Mouse (Mus musculus) MEL (cell line): ENCODE data around the gene Cmss1. TPM values are rescaled to one million over a fixed set of nuclear protein-coding genes. Genes with fewer than 3 reads are reported as not detected.

ENCODE experiments used
- DNase-seq: peaks from one replicate; pipeline ENCODE4 v3.0.0; 2011; ENCODE audit warnings: low read depth, low spot score
- H3K27ac ChIP-seq: 2 replicates; pipeline ENCODE4 v1.5.1; 2012; ENCODE audit warnings: low read depth, mild to moderate bottlenecking, control low read depth, low read length, moderate library complexity; ENCODE audit not compliant: control insufficient read depth
- H3K27me3 ChIP-seq, 2 experiments: fragments of 150-350 bp in 1 of 2; sonication (generic) in 1 of 2; 2 replicates each; pipeline ENCODE4 v1.6.1; 2012; ENCODE audit warnings: low read length in 2 of 2, mild to moderate bottlenecking in 2 of 2, improper control_type of control experiment in 1 of 2, moderate library complexity in 1 of 2; ENCODE audit not compliant: insufficient read depth in 2 of 2, control insufficient read depth in 1 of 2
- H3K36me3 ChIP-seq, 2 experiments: 2 replicates each; pipeline ENCODE4 v1.6.1; 2012 to 2014; ENCODE audit warnings: low read length in 2 of 2, improper control_type of control experiment in 1 of 2, inconsistent platforms in 1 of 2, mild to moderate bottlenecking in 1 of 2; ENCODE audit not compliant: insufficient read depth in 2 of 2, control insufficient read depth in 1 of 2
- H3K4me1 ChIP-seq, 2 experiments: fragments of 150-350 bp in 1 of 2; sonication (generic) in 1 of 2; 2 replicates each; pipeline ENCODE4 v1.6.1; 2012; ENCODE audit warnings: low read length in 2 of 2, improper control_type of control experiment in 1 of 2, mild to moderate bottlenecking in 1 of 2; ENCODE audit not compliant: insufficient read depth in 2 of 2, control insufficient read depth in 1 of 2
- H3K4me3 ChIP-seq, 2 experiments: fragments of 150-350 bp in 1 of 2; sonication (generic) in 1 of 2; 2 replicates each; pipeline ENCODE4 v1.5.1; 2012; ENCODE audit warnings: low read depth in 2 of 2, low read length in 2 of 2, mild to moderate bottlenecking in 2 of 2, moderate library complexity in 2 of 2, control low read depth in 1 of 2, improper control_type of control experiment in 1 of 2; ENCODE audit not compliant: control insufficient read depth in 1 of 2, insufficient read depth in 1 of 2
- H3K79me2 ChIP-seq: 2 replicates; pipeline ENCODE4 v1.6.1; 2012; ENCODE audit warnings: mild to moderate bottlenecking, low read length, moderate library complexity; ENCODE audit not compliant: control insufficient read depth, poor library complexity, insufficient read depth
- H3K9ac ChIP-seq: 2 replicates; pipeline ENCODE4 v1.6.1; 2012; ENCODE audit warnings: low read depth, mild to moderate bottlenecking, control low read depth, low read length, moderate library complexity; ENCODE audit not compliant: control insufficient read depth, poor library complexity, severe bottlenecking
- H3K9me3 ChIP-seq: fragments of 150-350 bp; sonication (generic); replicated peaks from 2 replicates; pipeline ENCODE4 v1.6.1; 2012; ENCODE audit warnings: mild to moderate bottlenecking, low read length, improper control_type of control experiment, moderate library complexity; ENCODE audit not compliant: insufficient read depth
- BHLHE40 ChIP-seq: IDR thresholded peaks from 2 replicates; pipeline ENCODE4 v1.6.1; 2012; ENCODE audit warnings: low read depth, mild to moderate bottlenecking, inconsistent platforms, low read length, improper control_type of control experiment, borderline replicate concordance
- CHD1 ChIP-seq: IDR thresholded peaks from 2 replicates; pipeline ENCODE4 v1.6.1; 2012; ENCODE audit warnings: low read depth, mild to moderate bottlenecking, inconsistent platforms, low read length, improper control_type of control experiment
- CTCF ChIP-seq, 3 experiments: IDR thresholded peaks in 2 of 3; conservative IDR thresholded peaks in 1 of 3; 2 replicates each; pipeline ENCODE4 v1.5.1; 2011 to 2012; ENCODE audit warnings: low read length in 3 of 3, low read depth in 2 of 3, mild to moderate bottlenecking in 2 of 3, improper control_type of control experiment in 1 of 3, inconsistent platforms in 1 of 3, mixed read lengths in 1 of 3, moderate library complexity in 1 of 3; ENCODE audit not compliant: control insufficient read depth in 1 of 3, insufficient read depth in 1 of 3, poor library complexity in 1 of 3, severe bottlenecking in 1 of 3
- EP300 ChIP-seq, 2 experiments: IDR thresholded peaks; 2 replicates each; pipeline ENCODE4 v1.6.1; 2011; ENCODE audit warnings: improper control_type of control experiment in 2 of 2, low read length in 2 of 2, low read depth in 1 of 2, mild to moderate bottlenecking in 1 of 2
- ETS1 ChIP-seq: IDR thresholded peaks from 2 replicates; pipeline ENCODE4 v1.6.1; 2012; ENCODE audit warnings: low read depth, mild to moderate bottlenecking, inconsistent platforms, low read length, improper control_type of control experiment, moderate library complexity
- GABPA ChIP-seq: IDR thresholded peaks from 2 replicates; pipeline ENCODE4 v1.6.1; 2012; ENCODE audit warnings: low read depth, mild to moderate bottlenecking, inconsistent platforms, low read length, improper control_type of control experiment, moderate library complexity
- GATA1 ChIP-seq: IDR thresholded peaks from 2 replicates; pipeline ENCODE4 v1.6.1; 2011; ENCODE audit warnings: low read depth, low read length, improper control_type of control experiment
- MAFK ChIP-seq: IDR thresholded peaks from 2 replicates; pipeline ENCODE4 v1.6.1; 2011; ENCODE audit warnings: low read depth, mild to moderate bottlenecking, low read length, improper control_type of control experiment, borderline replicate concordance
- MEF2A ChIP-seq: IDR thresholded peaks from 2 replicates; pipeline ENCODE4 v1.6.1; 2014; ENCODE audit warnings: low read depth, mild to moderate bottlenecking, inconsistent platforms, low read length, improper control_type of control experiment; ENCODE audit not compliant: poor library complexity, insufficient replicate concordance, severe bottlenecking; ENCODE audit errors: extremely low read depth
- MXI1 ChIP-seq: IDR thresholded peaks from 2 replicates; pipeline ENCODE4 v1.6.1; 2011; ENCODE audit warnings: mild to moderate bottlenecking, low read depth, low read length, improper control_type of control experiment
- MYC ChIP-seq: IDR thresholded peaks from 2 replicates; pipeline ENCODE4 v1.6.1; 2011; ENCODE audit warnings: low read depth, mild to moderate bottlenecking, low read length, improper control_type of control experiment, moderate library complexity
- POLR2A ChIP-seq, 2 experiments: IDR thresholded peaks; 2 replicates each; pipeline ENCODE4 v1.6.1; 2011 to 2012; ENCODE audit warnings: low read length in 2 of 2, mild to moderate bottlenecking in 2 of 2, control low read depth in 1 of 2, improper control_type of control experiment in 1 of 2, low read depth in 1 of 2, moderate library complexity in 1 of 2; ENCODE audit not compliant: control insufficient read depth in 1 of 2, insufficient read depth in 1 of 2, poor library complexity in 1 of 2
- POLR2AphosphoS2 ChIP-seq: IDR thresholded peaks from 2 replicates; pipeline ENCODE4 v1.6.1; 2011; ENCODE audit warnings: low read length, improper control_type of control experiment
- POLR2AphosphoS5 ChIP-seq: IDR thresholded peaks from 2 replicates; pipeline ENCODE4 v1.6.1; 2012; ENCODE audit warnings: low read depth, borderline replicate concordance, mild to moderate bottlenecking, inconsistent platforms, low read length, moderate library complexity, mixed read lengths
- RAD21 ChIP-seq: IDR thresholded peaks from 2 replicates; pipeline ENCODE4 v1.6.1; 2011; ENCODE audit warnings: mild to moderate bottlenecking, low read depth, low read length, improper control_type of control experiment
- RCOR1 ChIP-seq: IDR thresholded peaks from 2 replicates; pipeline ENCODE4 v1.6.1; 2012; ENCODE audit warnings: low read depth, mild to moderate bottlenecking, inconsistent platforms, low read length, improper control_type of control experiment
- SIN3A ChIP-seq: IDR thresholded peaks from 2 replicates; pipeline ENCODE4 v1.6.1; 2012; ENCODE audit warnings: low read length, improper control_type of control experiment, inconsistent platforms
- TAL1 ChIP-seq: IDR thresholded peaks from 2 replicates; pipeline ENCODE4 v1.6.1; 2012; ENCODE audit warnings: mild to moderate bottlenecking, inconsistent platforms, low read length, moderate library complexity, mixed read lengths
- TCF12 ChIP-seq: IDR thresholded peaks from 2 replicates; pipeline ENCODE4 v1.6.1; 2014; ENCODE audit warnings: low read depth, mild to moderate bottlenecking, inconsistent platforms, low read length, improper control_type of control experiment, moderate library complexity
- UBTF ChIP-seq: IDR thresholded peaks from 2 replicates; pipeline ENCODE4 v1.6.1; 2012; ENCODE audit warnings: low read depth, mild to moderate bottlenecking, inconsistent platforms, low read length, improper control_type of control experiment, moderate library complexity, borderline replicate concordance; ENCODE audit not compliant: insufficient read depth
- USF1 ChIP-seq: IDR thresholded peaks from 2 replicates; pipeline ENCODE4 v1.6.1; 2014; ENCODE audit warnings: low read depth, mild to moderate bottlenecking, inconsistent platforms, low read length, improper control_type of control experiment, moderate library complexity
- USF2 ChIP-seq, 2 experiments: IDR thresholded peaks; 2 replicates each; pipeline ENCODE4 v1.6.1; 2011 to 2012; ENCODE audit warnings: improper control_type of control experiment in 2 of 2, low read length in 2 of 2, borderline replicate concordance in 1 of 2, inconsistent platforms in 1 of 2, low read depth in 1 of 2, mild to moderate bottlenecking in 1 of 2; ENCODE audit not compliant: insufficient read depth in 1 of 2
- ZMIZ1 ChIP-seq: IDR thresholded peaks from 2 replicates; pipeline ENCODE4 v1.6.1; 2012; ENCODE audit warnings: low read depth, mild to moderate bottlenecking, inconsistent platforms, low read length, improper control_type of control experiment, moderate library complexity
- ZNF384 ChIP-seq: IDR thresholded peaks from 2 replicates; pipeline ENCODE4 v1.6.1; 2012; ENCODE audit warnings: low read depth, mild to moderate bottlenecking, inconsistent platforms, low read length, improper control_type of control experiment
- polyA plus RNA-seq, 2 experiments: library from polyadenylated mRNA; stranded (reverse) in 1 of 2; unstranded in 1 of 2; fragments of >175 nt in 1 of 2; fragments of >200 nt in 1 of 2; gene quantifications; 2 replicates each; pipeline versions ENCODE4 v1.2.1 to v1.2.4; 2012; ENCODE audit warnings: low replicate concordance in 2 of 2, low read depth in 1 of 2; ENCODE audit not compliant: insufficient read length in 2 of 2, insufficient read depth in 1 of 2, missing spikeins in 1 of 2
- total RNA-seq: library from RNA; depleted of rRNA; stranded (reverse); fragments of 300-350 nt; gene quantifications from 2 replicates; pipeline ENCODE4 v1.2.3, GENCODE M21; 2012

Cmss1 gene
- total and polyA plus RNA-seq, 3 experiments: 80.9 to 94.7 TPM; not detected in 1

DNA sequence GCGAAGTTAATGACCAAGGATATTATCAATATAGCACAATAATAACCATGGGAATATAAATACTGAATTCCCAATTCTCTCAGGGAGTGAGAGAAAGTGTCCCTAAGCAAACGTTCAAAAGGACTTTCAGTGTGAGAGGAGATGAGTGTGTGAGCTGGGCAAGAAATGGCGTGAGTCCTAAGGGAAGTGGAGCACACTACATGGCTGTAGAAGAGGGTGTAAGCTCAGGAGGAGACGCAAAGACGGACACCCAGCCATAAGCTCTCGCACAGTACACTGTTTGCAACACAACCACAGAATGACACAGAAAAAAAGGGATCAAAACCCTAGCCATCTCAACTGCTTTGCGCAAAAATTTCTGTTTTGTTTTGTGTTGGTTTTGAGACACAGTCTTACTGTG is 93.1 kb downstream of the Cmss1 start:
- peaks cover 6 to 9% of the 10 kb centered on the region in 2 experiments for H3K36me3 ChIP-seq
- TF ChIP-seq UBTF (no peak), MAFK (no peak), TAL1 (no peak), ZNF384 (no peak), USF2 (IDR thresholded peaks at IDR 0.05; ENCODE audit: borderline replicate concordance in 1 of 2, insufficient read depth in 1 of 2, low read depth in 1 of 2, low read length in 2 of 2) (no peak)
- TF ChIP-seq, all 39 proteins: peak for 0
- H3K27me3 ChIP-seq: no peaks in the 10 kb centered on the region

DNA sequence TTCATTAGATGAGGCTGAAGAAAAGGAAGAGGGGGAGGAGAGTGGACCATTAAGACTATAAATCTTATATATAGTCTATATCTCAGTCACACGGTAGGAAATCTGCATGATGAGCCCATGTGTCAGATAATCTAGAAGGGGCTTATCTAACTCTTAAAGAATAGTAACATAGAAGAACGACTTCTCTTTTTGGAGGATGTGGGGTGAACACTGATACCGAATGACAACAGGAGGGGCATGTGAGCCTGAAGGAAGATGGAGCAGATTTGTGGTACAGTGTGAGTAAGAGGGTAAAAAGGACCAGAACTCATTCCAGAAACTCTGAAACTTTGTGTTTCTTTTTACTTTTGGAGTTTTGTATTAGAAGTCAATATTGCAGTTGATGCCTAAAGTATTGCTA is 97.6 kb downstream of the Cmss1 start:
- DNase-seq: peak; percentile 70
- H3K27me3 ChIP-seq: no peaks in the 10 kb centered on the region
- no peak overlapping the region for H3K4me3 ChIP-seq
- no peaks in the 10 kb centered on the region for H3K79me2 ChIP-seq
- TF ChIP-seq MEF2A (peak; percentile 78; the same call in 1 of the 2 replicates), GATA1 (peak; percentile 92), MYC (peak; percentile 40; the same call in 1 of the 2 replicates), UBTF (no peak), RAD21 (no peak), POLR2AphosphoS5 (no peak), CTCF (IDR thresholded peaks at IDR 0.05 in 2 of 3, conservative IDR thresholded peaks at IDR 0.05 in 1 of 3; ENCODE audit: control insufficient read depth in 1 of 3, insufficient read depth in 1 of 3, low read depth in 2 of 3, low read length in 3 of 3, poor library complexity in 1 of 3, severe bottlenecking in 1 of 3) (no peak), CHD1 (no peak), MXI1 (peak; percentile 67; the same call in 1 of the 2 replicates), ZMIZ1 (no peak), BHLHE40 (peak; percentile 82), POLR2AphosphoS2 (peak; percentile 46; the same call in 1 of the 2 replicates), EP300 (IDR thresholded peaks at IDR 0.05; ENCODE audit: low read depth in 1 of 2, low read length in 2 of 2) (peak; percentile 82 to 84), ETS1 (peak; percentile 82), USF1 (peak; percentile 58), POLR2A (IDR thresholded peaks at IDR 0.05; ENCODE audit: control insufficient read depth in 1 of 2, insufficient read depth in 1 of 2, low read depth in 1 of 2, low read length in 2 of 2, poor library complexity in 1 of 2) (no peak), SIN3A (peak; percentile 68), GABPA (no peak), RCOR1 (peak; percentile 98), TCF12 (peak; percentile 85)
- TF ChIP-seq, all 39 proteins: peak for 12
- H3K9ac ChIP-seq: no peak overlapping the region
- H3K4me1 ChIP-seq: peaks cover 4% of the 10 kb centered on the region in 2 experiments; a peak in 2 of 4 replicates
- H3K36me3 ChIP-seq: peaks cover 0 to 9% of the 10 kb centered on the region in 2 experiments
- H3K9me3 ChIP-seq: no peaks in the 10 kb centered on the region
- no peak overlapping the region for H3K27ac ChIP-seq

More for the DNA sequence above, 93.1 kb downstream of the Cmss1 start:
- DNase-seq: no peak
- Histone ChIP-seq H3K9ac (no peak overlapping the region), H3K79me2 (0 out of 2 replicates have a peak, but pooled peaks cover 1% of the 10 kb centered on the region), H3K4me1 (peaks cover 3 to 4% of the 10 kb centered on the region in 2 experiments; a peak in 2 of 4 replicates), H3K9me3 (no peaks in the 10 kb centered on the region), H3K27ac (no peak overlapping the region), H3K4me3 (no peak overlapping the region)
